Mouse (Mus musculus) heart, postnatal 0 days (tissue): Measurements from ENCODE around the gene Atp6v1g1.

Experiments
- CTCF ChIP-seq: IDR thresholded peaks from 2 replicates; pipeline ENCODE4 v1.5.1; 2016; ENCODE audit warnings: antibody characterized with exemption, control low read depth, low read depth
- EP300 ChIP-seq: IDR thresholded peaks from 2 replicates; pipeline ENCODE4 v1.6.1; 2016; ENCODE audit warnings: antibody characterized with exemption, low read depth

DNA sequence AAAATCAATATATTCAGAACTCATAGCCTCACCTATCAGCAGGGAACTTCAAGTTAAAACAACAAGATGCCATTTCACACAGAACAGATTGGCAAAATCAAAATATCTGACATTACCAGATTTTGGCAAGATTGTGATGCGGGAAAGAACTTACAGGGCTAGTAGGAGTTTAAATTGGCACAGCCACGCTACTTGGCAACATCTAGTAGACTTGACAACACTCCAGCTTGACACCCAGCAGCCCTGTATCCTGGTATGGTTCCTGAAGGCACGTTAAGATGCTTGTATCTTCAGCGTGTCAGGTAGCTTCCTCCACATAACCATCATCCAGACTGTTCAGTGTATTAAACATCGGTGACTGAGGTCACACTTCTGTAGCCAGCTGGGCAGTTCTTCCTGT lies 37.1 kb upstream of the Atp6v1g1 start:
- TF ChIP-seq CTCF, result no peak
- no peak for TF ChIP-seq EP300
